In the genomic region with DNA sequence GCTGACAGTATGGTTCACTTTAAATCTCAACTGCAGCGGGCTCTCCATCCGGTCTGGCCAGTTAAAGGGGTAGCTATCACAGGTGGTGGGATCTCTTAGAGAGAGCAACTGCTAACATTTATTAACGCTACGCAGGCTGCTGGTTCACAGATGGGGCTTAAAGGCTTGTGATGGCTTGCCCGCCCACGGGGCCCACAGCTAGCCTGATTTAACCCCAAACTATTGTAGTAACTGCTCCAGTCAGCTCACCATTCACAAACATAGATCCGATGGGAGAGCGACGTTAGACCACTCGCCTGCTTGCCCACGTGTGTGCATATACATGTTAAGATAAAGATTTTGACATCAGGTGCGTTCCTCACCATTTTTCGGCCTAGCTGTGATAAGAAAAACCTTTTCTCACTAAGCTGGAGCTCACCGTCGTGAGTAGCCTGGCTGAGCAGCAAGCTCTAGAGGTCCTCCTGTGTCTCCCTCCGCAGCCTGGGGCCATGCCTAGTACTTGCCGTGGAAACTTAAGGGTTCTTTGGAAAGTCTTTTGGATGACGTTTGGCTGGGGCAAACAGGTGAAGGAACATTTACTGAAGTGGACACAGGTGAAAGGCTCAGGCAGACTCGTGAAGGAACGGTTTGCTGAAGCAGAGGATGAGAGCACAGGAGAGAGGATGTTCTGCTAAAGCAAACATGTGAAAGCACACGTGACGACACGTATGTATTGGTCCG, we compare ENCODE assay signal across 8 mouse cellular contexts. TPM values are rescaled to one million over a fixed set of nuclear protein-coding genes. Genes with fewer than 3 reads are reported as not detected.
DNase-seq lines count a peak whose midpoint lies in the region; ATAC-seq lines count a peak whose summit lies in the region.

No protein-coding gene starts in this region.

- 60% methylated on average over 24 of the region's 24 CpGs for WGBS in heart, embryonic 16.5 days
- WGBS in hindbrain, embryonic 10.5 days: 57% methylated on average over 24 of the region's 24 CpGs
- WGBS in midbrain, embryonic 12.5 days: 47% methylated on average over 24 of the region's 24 CpGs

- peak overlapping the region; percentile 60; the same call in 1 of the 2 replicates for H3K9ac ChIP-seq in heart, embryonic 16.5 days (ENCODE audit: low read length)
- H3K9ac ChIP-seq in midbrain, embryonic 12.5 days (replicated peaks): no peak overlapping the region

- peak overlapping the region; percentile 58 for H3K4me2 ChIP-seq in heart, embryonic 16.5 days (ENCODE audit: low read depth, low read length)
- H3K4me2 ChIP-seq in midbrain, embryonic 12.5 days (replicated peaks): peak overlapping the region; percentile 46

- H3K9me3 ChIP-seq in heart, embryonic 16.5 days (replicated peaks; ENCODE audit: control insufficient read depth, low read length): no peaks in the 10 kb centered on the region
- H3K9me3 ChIP-seq in hindbrain, embryonic 10.5 days: no peaks in the 10 kb centered on the region
- no peaks in the 10 kb centered on the region for H3K9me3 ChIP-seq in midbrain, embryonic 12.5 days

- H3K36me3 ChIP-seq in heart, embryonic 16.5 days (ENCODE audit: control insufficient read depth, insufficient read depth): no peaks in the 10 kb centered on the region
- no peaks in the 10 kb centered on the region for H3K36me3 ChIP-seq in hindbrain, embryonic 10.5 days
- no peaks in the 10 kb centered on the region for H3K36me3 ChIP-seq in midbrain, embryonic 12.5 days

- H3K4me3 ChIP-seq in heart, embryonic 16.5 days (ENCODE audit: low read length): peak overlapping the region; percentile 30; the same call in 1 of the 2 replicates
- peak overlapping the region; percentile 49 for H3K4me3 ChIP-seq in brown adipose tissue, adult 24 weeks (ENCODE audit: insufficient read depth, low read depth, low read length)
- H3K4me3 ChIP-seq in hindbrain, embryonic 10.5 days: peak overlapping the region; percentile 44
- 0 out of 2 replicates have a peak overlapping the region, but pooled peaks have one; percentile 17 for H3K4me3 ChIP-seq in midbrain, embryonic 12.5 days

- H3K27me3 ChIP-seq in heart, embryonic 16.5 days (ENCODE audit: control insufficient read depth, insufficient read depth, low read length): no peaks in the 10 kb centered on the region
- H3K27me3 ChIP-seq in hindbrain, embryonic 10.5 days (ENCODE audit: insufficient read depth, poor library complexity, severe bottlenecking): no peaks in the 10 kb centered on the region
- peaks cover 8% of the 10 kb centered on the region for H3K27me3 ChIP-seq in midbrain, embryonic 12.5 days

- DNase-seq in heart, adult 11 months: no peak
- DNase-seq in hindbrain, embryonic 10.5 days (ENCODE audit: low spot score): no peak
- no peak for DNase-seq in thymus, postnatal 14 days
- no peak for DNase-seq in right cerebral cortex, adult 18-20 months

- H3K4me1 ChIP-seq in heart, embryonic 16.5 days (ENCODE audit: control insufficient read depth, insufficient read depth, low read length): peaks cover 33% of the 10 kb centered on the region
- peaks cover 42% of the 10 kb centered on the region for H3K4me1 ChIP-seq in brown adipose tissue, adult 24 weeks (ENCODE audit: control insufficient read depth, insufficient read depth, insufficient read length, low read length)
- peaks cover 52% of the 10 kb centered on the region for H3K4me1 ChIP-seq in hindbrain, embryonic 10.5 days (replicated peaks)
- peaks cover 33% of the 10 kb centered on the region for H3K4me1 ChIP-seq in midbrain, embryonic 12.5 days

- ATAC-seq in heart, embryonic 16.5 days (replicated peaks; ENCODE audit: extremely low read depth, insufficient read depth, low FRiP score): no peak
- no peak for ATAC-seq in midbrain, embryonic 12.5 days (ENCODE audit: low FRiP score, low read depth)
- no peak for ATAC-seq in activated CD4-positive, CD25-positive, alpha-beta regulatory T cell, adult 4 months

- H3K27ac ChIP-seq in heart, embryonic 16.5 days (ENCODE audit: low read length): peak overlapping the region; percentile 57
- peak overlapping the region; percentile 93 for H3K27ac ChIP-seq in brown adipose tissue, adult 24 weeks (replicated peaks; ENCODE audit: low read depth, low read length)
- H3K27ac ChIP-seq in hindbrain, embryonic 10.5 days: peak overlapping the region; percentile 87
- H3K27ac ChIP-seq in midbrain, embryonic 12.5 days (replicated peaks): peak overlapping the region; percentile 58

RNA-seq across cellular contexts. Expression of gene Rassf3, which starts 13.8 kb away (rescaled TPM):
- polyA plus RNA-seq in heart, embryonic 16.5 days (2015; fragmentation: Nextera tagmentation; extraction: Ambion mirVana): 24.1 and 24.8 TPM in 2 replicates
- polyA plus RNA-seq in brown adipose tissue, adult 24 weeks (2012; ENCODE audit: insufficient read depth, insufficient read length, missing spikeins): 17.3 and 25.1 TPM in 2 replicates
- polyA plus RNA-seq in hindbrain, embryonic 10.5 days (2016; fragmentation: Nextera tagmentation; extraction: Ambion mirVana): 8.0 and 11.4 TPM in 2 replicates
- 6.7 and 7.8 TPM in 2 replicates for polyA plus RNA-seq in midbrain, embryonic 12.5 days (2016; fragmentation: Nextera tagmentation; extraction: Ambion mirVana)
- 1 to 10 TPM; 5.7 to 7.0 TPM for polyA plus RNA-seq in activated CD4-positive, CD25-positive, alpha-beta regulatory T cell, adult 4 months (2017; shearing (Covaris generic))
